Mouse (Mus musculus): ENCODE measurements at regions not wholly inside any gene's neighbourhood (a gene's known extent, or its start where the extent isn't known, plus 50 kb on each side); places are given as distances from the start of the nearest gene placed in this dataset.

DNA sequence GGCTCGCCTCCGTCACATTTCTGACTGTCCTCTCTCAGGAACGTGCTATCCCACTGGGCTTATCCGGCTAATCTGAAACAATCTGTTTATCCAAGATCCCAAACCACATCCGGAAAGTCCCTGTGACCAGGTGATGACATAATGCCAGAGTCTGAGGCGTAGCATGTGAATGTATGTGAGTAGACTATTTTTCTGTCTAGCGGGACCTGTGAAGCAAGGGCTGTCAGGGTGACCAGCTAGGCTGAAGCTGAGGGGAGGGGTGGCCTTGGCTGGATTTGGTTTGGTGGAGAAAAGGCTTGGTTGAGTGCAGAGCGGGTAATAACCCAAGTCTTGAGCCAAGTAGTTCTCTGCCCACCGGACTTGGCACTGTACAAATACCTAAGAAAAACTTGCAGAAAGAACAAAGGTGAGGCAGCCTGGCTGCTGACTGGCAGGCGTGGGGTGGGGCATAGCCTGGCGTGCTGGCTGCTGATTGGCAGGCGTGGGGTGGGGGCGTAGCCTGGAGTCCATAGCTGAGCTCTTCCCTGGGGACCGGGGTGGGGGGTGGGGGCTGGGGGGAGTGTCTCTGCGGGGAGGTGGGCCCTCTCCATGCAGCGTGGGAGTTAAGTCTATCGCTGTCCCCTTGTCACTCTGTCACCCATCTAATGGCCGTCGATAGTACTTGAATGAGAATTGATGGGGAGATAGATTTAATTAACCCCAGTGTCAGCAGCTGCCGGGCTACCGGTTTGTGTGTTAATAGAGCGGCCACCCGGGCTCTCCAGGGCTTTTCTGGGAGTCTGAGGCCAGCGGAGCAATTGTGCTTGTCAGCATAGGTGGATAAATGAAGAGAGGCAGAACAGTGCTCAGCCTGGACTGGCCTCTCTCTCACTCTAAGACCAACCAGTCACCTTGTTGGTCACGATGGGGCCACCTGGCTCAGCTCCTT lies 54.2 kb upstream of the Unc5b start:
- TF ChIP-seq GATA1 (IDR thresholded peaks at IDR 0.05; ENCODE audit: low read length) = no peak
- TF ChIP-seq TAL1 (IDR thresholded peaks at IDR 0.05; ENCODE audit: low read length) = no peak
- Histone ChIP-seq H3K36me3 (ENCODE audit: control insufficient read depth) (no peaks in the 10 kb centered on the region), H3K4me1 (ENCODE audit: control insufficient read depth) (no peaks in the 10 kb centered on the region), H3K27me3 (ENCODE audit: control insufficient read depth) (no peaks in the 10 kb centered on the region), H3K9me3 (ENCODE audit: control insufficient read depth, low read length) (peaks cover 8% of the 10 kb centered on the region; the same call in 1 of the 2 replicates), H3K4me3 (replicated peaks) (no peak overlapping the region)

GRCm38 (mm10) chr10:60884806-60885205 lies 53.4 kb upstream of the Unc5b start:
- H3K4me3 ChIP-seq (replicated peaks) = no peak overlapping the region
- TF ChIP-seq GATA1 (IDR thresholded peaks at IDR 0.05; ENCODE audit: low read length) = no peak
- TF ChIP-seq TAL1 (IDR thresholded peaks at IDR 0.05; ENCODE audit: low read length) = no peak
- H3K27me3 ChIP-seq (ENCODE audit: control insufficient read depth) = no peaks in the 10 kb centered on the region
- H3K4me1 ChIP-seq (ENCODE audit: control insufficient read depth) = no peaks in the 10 kb centered on the region
- H3K36me3 ChIP-seq (ENCODE audit: control insufficient read depth) = no peaks in the 10 kb centered on the region
- H3K9me3 ChIP-seq (ENCODE audit: control insufficient read depth, low read length) = peaks cover 8% of the 10 kb centered on the region; the same call in 1 of the 2 replicates

Data from erythroblast, embryonic 14.5 days (primary cell).